In genomic region chr19:3519471-3520169, GRCm38 (mm10) we compare ENCODE assay signal across 24 mouse cellular contexts. TPM values are rescaled to one million over a fixed set of nuclear protein-coding genes. Genes with fewer than 3 reads are reported as not detected.
A peak's percentile ranks its signal among the peaks of the same experiment; 100 is the strongest.
DNase-seq lines count a peak whose midpoint lies in the region; ATAC-seq and TF ChIP-seq lines count a peak whose summit lies in the region.
"Had no signal": no experiment of that assay in that cellular context is flagged by ENCODE, and none has a peak within 500 bp of the region (broad histone marks: within the 10 kb centered on the region; RNA-seq: fewer than 3 reads in every experiment).

No protein-coding gene starts in this region.

- 0 out of 2 replicates have a peak overlapping the region, but pooled peaks have one; percentile 23 for H3K27ac ChIP-seq in kidney, adult 2 months (ENCODE audit: insufficient read depth, low read depth, low read length)
- H3K27ac ChIP-seq in stomach, postnatal 0 days (replicated peaks): peak overlapping the region; percentile 46; the same call in 1 of the 2 replicates
- H3K27ac ChIP-seq: heart, embryonic 15.5 days; hindbrain, embryonic 15.5 days; intestine, embryonic 15.5 days; liver, embryonic 12.5 days had no signal

- no peak overlapping the region for H3K9ac ChIP-seq in stomach, postnatal 0 days (ENCODE audit: low read length)
- H3K9ac ChIP-seq: heart, embryonic 15.5 days; hindbrain, embryonic 15.5 days; intestine, embryonic 15.5 days; liver, embryonic 12.5 days had no signal

- peaks cover 6% of the 10 kb centered on the region; the same call in 1 of the 2 replicates for H3K4me1 ChIP-seq in kidney, adult 2 months (ENCODE audit: control insufficient read depth, insufficient read depth, low read length)
- H3K4me1 ChIP-seq in stomach, postnatal 0 days (replicated peaks; ENCODE audit: control insufficient read depth, insufficient read depth): no peaks in the 10 kb centered on the region
- H3K4me1 ChIP-seq: heart, embryonic 15.5 days; hindbrain, embryonic 15.5 days; intestine, embryonic 15.5 days had no signal

- no peaks in the 10 kb centered on the region for H3K9me3 ChIP-seq in stomach, postnatal 0 days (ENCODE audit: control insufficient read depth, low read length)
- H3K9me3 ChIP-seq: heart, embryonic 15.5 days; hindbrain, embryonic 15.5 days; intestine, embryonic 15.5 days; liver, embryonic 12.5 days had no signal

- peak; percentile 89 for ATAC-seq in stomach, postnatal 0 days (ENCODE audit: low FRiP score, low TSS enrichment)
- ATAC-seq: forebrain, embryonic 14.5 days; intestine, embryonic 15.5 days; liver, embryonic 12.5 days had no signal

- peaks cover 7% of the 10 kb centered on the region; the same call in 1 of the 2 replicates for H3K36me3 ChIP-seq in kidney, adult 2 months (ENCODE audit: control insufficient read depth, insufficient read depth, low read length)
- peaks cover 2% of the 10 kb centered on the region; the same call in 1 of the 2 replicates for H3K36me3 ChIP-seq in stomach, postnatal 0 days (ENCODE audit: control insufficient read depth, insufficient read depth, low read length)

- DNase-seq in kidney, adult 2 months: no peak
- DNase-seq in kidney, adult 9 months: no peak
- peak; percentile 12 for DNase-seq in urinary bladder, postnatal 14 days (ENCODE audit: low spot score)
- no peak for DNase-seq in urinary bladder, postnatal 4 days (ENCODE audit: low spot score in 2 of 2)
- peak; percentile 43 for DNase-seq in adipocyte (ENCODE audit: low spot score)
- peak; percentile 30 for DNase-seq in stomach, postnatal 0 days (ENCODE audit: low spot score)
- no peak for DNase-seq in frontal cortex, postnatal 36 days (ENCODE audit: low spot score in 2 of 2)
- DNase-seq in adrenal gland, adult 8-10 months: no peak
- DNase-seq: adrenal gland, adult 2 months; cerebellum, adult 18-20 months; cerebellum, postnatal 14 days; gastrocnemius, postnatal 14 days; heart, postnatal 4 days; kidney, postnatal 4 days; lung, adult 18-20 months; lung, postnatal 36 days; midbrain, embryonic 14.5 days; right cerebral cortex, postnatal 4 days had no signal

- TF ChIP-seq CTCF in kidney, adult 2 months (conservative IDR thresholded peaks at IDR 0.05; ENCODE audit: insufficient read depth, insufficient read length, low read depth, low read length): no peak
- TF ChIP-seq CTCF in stomach, postnatal 0 days (IDR thresholded peaks at IDR 0.05; ENCODE audit: low read depth): no peak

- no peak overlapping the region for H3K4me3 ChIP-seq in kidney, adult 2 months (ENCODE audit: insufficient read depth, low read depth, low read length)
- H3K4me3 ChIP-seq in stomach, postnatal 0 days (ENCODE audit: low read depth, low read length): no peak overlapping the region
- H3K4me3 ChIP-seq: heart, embryonic 15.5 days; hindbrain, embryonic 15.5 days; intestine, embryonic 15.5 days; liver, embryonic 12.5 days; myocyte had no signal

- H3K27me3 ChIP-seq in kidney, adult 2 months (replicated peaks; ENCODE audit: control insufficient read depth, insufficient read depth, low read length): no peaks in the 10 kb centered on the region
- H3K27me3 ChIP-seq in stomach, postnatal 0 days (ENCODE audit: control insufficient read depth, insufficient read depth, low read length): no peaks in the 10 kb centered on the region
- H3K27me3 ChIP-seq: heart, embryonic 15.5 days; hindbrain, embryonic 15.5 days; intestine, embryonic 15.5 days; liver, embryonic 12.5 days had no signal

- TF ChIP-seq EP300 in stomach, postnatal 0 days (optimal IDR thresholded peaks at IDR 0.05): no peak

- no peak overlapping the region for H3K4me2 ChIP-seq in stomach, postnatal 0 days (replicated peaks; ENCODE audit: low read depth)
- H3K4me2 ChIP-seq: heart, embryonic 15.5 days; hindbrain, embryonic 15.5 days; intestine, embryonic 15.5 days; liver, embryonic 12.5 days had no signal

- TF ChIP-seq POLR2A in kidney, adult 2 months (IDR thresholded peaks at IDR 0.05; ENCODE audit: low read depth, low read length): no peak

- 71% methylated on average over 4 of the region's 4 CpGs for WGBS in kidney, adult 2 months
- whole genome bisulfite sequencing in stomach, postnatal 0 days: 82% methylated on average over 4 of the region's 4 CpGs

RNA-seq across cellular contexts. Expression of gene Ppp6r3, which starts 55.9 kb away (rescaled TPM):
- polyA plus RNA-seq in kidney, adult 2 months (2012; rRNA removed): 52.5 and 58.5 TPM in 2 replicates
- 18.6 and 20.5 TPM in 2 replicates for polyA plus RNA-seq in stomach, postnatal 0 days (2015; fragmentation: Nextera tagmentation; extraction: Ambion mirVana)
- 100 to 1,000 TPM in 3 of 4 experiments, 10 to 100 TPM in 1; 85.3 to 110 (median 106) TPM for total RNA-seq in adrenal gland, adult 8-10 months (2022)

Comparison
In these comparisons a context has a peak if more than half of its experiments do, and no peak if none do; other contexts are left out.
1. DNase-seq: peak in urinary bladder, postnatal 14 days (single experiment), adipocyte (single experiment) and stomach, postnatal 0 days (single experiment); none in kidney, adult 2 months (single experiment), kidney, adult 9 months (single experiment), urinary bladder, postnatal 4 days (0 of 2), frontal cortex, postnatal 36 days (0 of 2) and adrenal gland, adult 8-10 months (single experiment).